Mouse (Mus musculus) stomach, postnatal 0 days (tissue): ENCODE data around the gene Src.

Experiments
- CTCF ChIP-seq: IDR thresholded peaks from 2 replicates; pipeline ENCODE4 v1.5.1; 2016; ENCODE audit warnings: antibody characterized with exemption, low read depth, mild to moderate bottlenecking, moderate library complexity
- EP300 ChIP-seq: optimal IDR thresholded peaks from 2 replicates; pipeline ENCODE3; 2016; ENCODE audit warnings: antibody characterized with exemption

GRCm38 (mm10) chr2:157463887-157464745 is 45.9 kb downstream of the Src start:
- TF ChIP-seq CTCF (0 out of 2 replicates have a peak, but pooled peaks have one; percentile 1), EP300 (no peak)
